ENCODE assay signal across 20 mouse cellular contexts in the genomic region with DNA sequence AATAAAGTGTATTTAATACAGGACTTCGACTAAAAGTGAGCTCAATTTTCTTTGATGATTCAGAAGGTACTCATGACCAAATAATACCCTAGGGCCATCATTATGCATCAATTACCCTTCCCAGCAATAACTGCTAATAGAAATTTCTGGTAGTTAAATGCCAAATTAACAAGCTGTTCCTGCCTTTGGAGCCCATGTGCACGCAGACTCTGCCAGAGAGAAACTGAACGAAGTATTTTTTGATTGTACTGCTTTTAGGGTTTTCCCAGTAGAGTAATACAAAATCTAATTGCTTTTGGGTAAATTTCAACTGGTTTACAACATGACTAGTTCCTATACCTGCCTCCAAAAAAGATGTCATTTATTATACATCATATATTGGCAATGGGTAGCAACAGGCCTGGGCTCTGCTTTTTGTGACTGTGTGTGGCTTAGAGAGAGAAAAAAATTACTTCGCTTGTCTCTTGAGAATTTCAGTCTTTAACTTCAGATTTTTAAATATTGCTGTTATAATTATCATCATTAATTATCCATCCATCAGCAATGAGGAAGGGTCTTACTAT.
DNase-seq lines count a peak whose midpoint lies in the region; ATAC-seq and TF ChIP-seq lines count a peak whose summit lies in the region.
"Had no signal": no experiment of that assay in that cellular context is flagged by ENCODE, and none has a peak within 500 bp of the region (broad histone marks: within the 10 kb centered on the region; RNA-seq: fewer than 3 reads in every experiment).

No protein-coding gene starts in this region.

- H3K27ac ChIP-seq in hindbrain, embryonic 14.5 days: no peak overlapping the region
- H3K27ac ChIP-seq in hindbrain, embryonic 11.5 days (ENCODE audit: low read depth, low read length): no peak overlapping the region
- no peak overlapping the region for H3K27ac ChIP-seq in neural tube, embryonic 12.5 days
- no peak overlapping the region for H3K27ac ChIP-seq in limb, embryonic 14.5 days (replicated peaks; ENCODE audit: low read depth, low read length)
- H3K27ac ChIP-seq: embryonic facial prominence, embryonic 13.5 days; heart, embryonic 13.5 days; midbrain, embryonic 12.5 days had no signal

- TF ChIP-seq POLR2A in limb, embryonic 14.5 days (IDR thresholded peaks at IDR 0.05; ENCODE audit: borderline replicate concordance, extremely low read depth, insufficient read depth, insufficient read length): no peak

- H3K9me3 ChIP-seq in hindbrain, embryonic 14.5 days (ENCODE audit: control insufficient read depth, low read length): no peaks in the 10 kb centered on the region
- no peaks in the 10 kb centered on the region for H3K9me3 ChIP-seq in hindbrain, embryonic 11.5 days (ENCODE audit: control insufficient read depth, low read length)
- no peaks in the 10 kb centered on the region for H3K9me3 ChIP-seq in neural tube, embryonic 12.5 days
- no peaks in the 10 kb centered on the region for H3K9me3 ChIP-seq in limb, embryonic 14.5 days (ENCODE audit: control insufficient read depth, low read length)
- H3K9me3 ChIP-seq: embryonic facial prominence, embryonic 13.5 days; heart, embryonic 13.5 days; midbrain, embryonic 12.5 days had no signal

- H3K27me3 ChIP-seq in hindbrain, embryonic 14.5 days (ENCODE audit: control insufficient read depth, insufficient read depth, low read length): no peaks in the 10 kb centered on the region
- H3K27me3 ChIP-seq in hindbrain, embryonic 11.5 days (ENCODE audit: control insufficient read depth, insufficient read depth, low read length): no peaks in the 10 kb centered on the region
- H3K27me3 ChIP-seq in neural tube, embryonic 12.5 days (replicated peaks): no peaks in the 10 kb centered on the region
- H3K27me3 ChIP-seq in limb, embryonic 14.5 days (ENCODE audit: control insufficient read depth, insufficient read depth, low read length): no peaks in the 10 kb centered on the region
- H3K27me3 ChIP-seq: embryonic facial prominence, embryonic 13.5 days; heart, embryonic 13.5 days; midbrain, embryonic 12.5 days had no signal

- DNase-seq in hindbrain, embryonic 14.5 days (ENCODE audit: low spot score): peak; percentile 25
- no peak for DNase-seq in hindbrain, embryonic 11.5 days (ENCODE audit: low spot score)
- no peak for DNase-seq in neural tube, embryonic 10.5 days (ENCODE audit: extremely low spot score, low spot score)
- DNase-seq in limb, embryonic 14.5 days (ENCODE audit: low spot score): peak; percentile 26
- no peak for DNase-seq in thymus, postnatal 14 days
- no peak for DNase-seq in ovary, adult 18-20 months (ENCODE audit: low spot score)
- DNase-seq: cerebellum, adult 9-11 months; gastrocnemius, postnatal 10 days; heart, adult 11 months; kidney, adult 8-10 months; kidney, postnatal 14 days; liver; lung, postnatal 10 days; spleen, adult 18-20 months; thymus, adult 18-20 months had no signal

- no peaks in the 10 kb centered on the region for H3K4me1 ChIP-seq in hindbrain, embryonic 14.5 days (replicated peaks; ENCODE audit: control insufficient read depth, insufficient read depth, low read length)
- no peaks in the 10 kb centered on the region for H3K4me1 ChIP-seq in hindbrain, embryonic 11.5 days (replicated peaks; ENCODE audit: control insufficient read depth, insufficient read depth, low read length)
- H3K4me1 ChIP-seq in neural tube, embryonic 12.5 days: no peaks in the 10 kb centered on the region
- no peaks in the 10 kb centered on the region for H3K4me1 ChIP-seq in limb, embryonic 14.5 days (ENCODE audit: control insufficient read depth, insufficient read depth, low read length)
- H3K4me1 ChIP-seq: embryonic facial prominence, embryonic 13.5 days; heart, embryonic 13.5 days; midbrain, embryonic 12.5 days had no signal

- no peaks in the 10 kb centered on the region for H3K36me3 ChIP-seq in hindbrain, embryonic 14.5 days (replicated peaks; ENCODE audit: control insufficient read depth, insufficient read depth)
- H3K36me3 ChIP-seq in hindbrain, embryonic 11.5 days (ENCODE audit: control insufficient read depth, insufficient read depth, low read length): no peaks in the 10 kb centered on the region
- no peaks in the 10 kb centered on the region for H3K36me3 ChIP-seq in neural tube, embryonic 12.5 days
- no peaks in the 10 kb centered on the region for H3K36me3 ChIP-seq in limb, embryonic 14.5 days (ENCODE audit: control insufficient read depth, insufficient read depth, low read length)
- H3K36me3 ChIP-seq: embryonic facial prominence, embryonic 13.5 days; heart, embryonic 13.5 days; midbrain, embryonic 12.5 days had no signal

- WGBS in hindbrain, embryonic 14.5 days: 74% methylated on average over 4 of the region's 4 CpGs
- 90% methylated on average over 4 of the region's 4 CpGs for WGBS in hindbrain, embryonic 11.5 days
- 79% methylated on average over 4 of the region's 4 CpGs for WGBS in neural tube, embryonic 12.5 days
- WGBS in limb, embryonic 14.5 days: 37% methylated on average over 4 of the region's 4 CpGs

- ATAC-seq in hindbrain, embryonic 14.5 days (ENCODE audit: low FRiP score): peak; percentile 72; the same call in 1 of the 2 replicates
- no peak for ATAC-seq in hindbrain, embryonic 11.5 days (ENCODE audit: low FRiP score)
- ATAC-seq in neural tube, embryonic 12.5 days (ENCODE audit: low FRiP score, low read depth): 0 out of 2 replicates have a peak, but pooled peaks have one; percentile 13
- ATAC-seq in limb, embryonic 14.5 days (ENCODE audit: low FRiP score, low read depth): no peak
- ATAC-seq: inflammation-experienced regulatory T-cells, adult 6 months had no signal

- H3K4me2 ChIP-seq in hindbrain, embryonic 14.5 days (replicated peaks): no peak overlapping the region
- no peak overlapping the region for H3K4me2 ChIP-seq in hindbrain, embryonic 11.5 days (replicated peaks; ENCODE audit: low read depth, low read length)
- H3K4me2 ChIP-seq in neural tube, embryonic 12.5 days (replicated peaks): no peak overlapping the region
- H3K4me2 ChIP-seq in limb, embryonic 14.5 days (replicated peaks; ENCODE audit: low read depth, low read length, severe bottlenecking): no peak overlapping the region
- H3K4me2 ChIP-seq: embryonic facial prominence, embryonic 13.5 days; heart, embryonic 13.5 days; midbrain, embryonic 12.5 days had no signal

- no peak overlapping the region for H3K4me3 ChIP-seq in hindbrain, embryonic 14.5 days (replicated peaks; ENCODE audit: low read length)
- H3K4me3 ChIP-seq in hindbrain, embryonic 11.5 days (ENCODE audit: low read depth, low read length): no peak overlapping the region
- no peak overlapping the region for H3K4me3 ChIP-seq in neural tube, embryonic 12.5 days
- no peak overlapping the region for H3K4me3 ChIP-seq in limb, embryonic 14.5 days (replicated peaks; ENCODE audit: low read length)
- H3K4me3 ChIP-seq: embryonic facial prominence, embryonic 13.5 days; heart, embryonic 13.5 days; midbrain, embryonic 12.5 days had no signal

- H3K9ac ChIP-seq in hindbrain, embryonic 14.5 days: no peak overlapping the region
- no peak overlapping the region for H3K9ac ChIP-seq in hindbrain, embryonic 11.5 days (ENCODE audit: low read depth, low read length)
- H3K9ac ChIP-seq in neural tube, embryonic 12.5 days: no peak overlapping the region
- no peak overlapping the region for H3K9ac ChIP-seq in limb, embryonic 14.5 days (ENCODE audit: low read depth, low read length, severe bottlenecking)
- H3K9ac ChIP-seq: embryonic facial prominence, embryonic 13.5 days; heart, embryonic 13.5 days; midbrain, embryonic 12.5 days had no signal

Comparison
In these comparisons a context has a peak if more than half of its experiments do, and no peak if none do; other contexts are left out.
1. ATAC-seq: peak in hindbrain, embryonic 14.5 days (single experiment) and neural tube, embryonic 12.5 days (single experiment); none in hindbrain, embryonic 11.5 days (single experiment) and limb, embryonic 14.5 days (single experiment).
2. DNase-seq: peak in hindbrain, embryonic 14.5 days (single experiment) and limb, embryonic 14.5 days (single experiment); none in hindbrain, embryonic 11.5 days (single experiment), neural tube, embryonic 10.5 days (single experiment), thymus, postnatal 14 days (single experiment) and ovary, adult 18-20 months (single experiment).